Mouse (Mus musculus) liver, embryonic 12.5 days (tissue): ENCODE data around the gene Frem3. TPM values are rescaled to one million over a fixed set of nuclear protein-coding genes. Genes with fewer than 3 reads are reported as not detected.

ENCODE experiments used
- ATAC-seq: fragments of 200-750 bp; cut with Nextera tagmentation; 2 replicates; pipeline ENCODE4 v1.8.0; 2017; ENCODE audit warnings: moderate number of reproducible peaks, mild to moderate bottlenecking, moderate library complexity
- H3K27ac ChIP-seq: fragments of 300-500 bp; sonication (generic); 2 replicates; pipeline ENCODE4 v1.5.1; 2016; ENCODE audit warnings: mild to moderate bottlenecking
- H3K27me3 ChIP-seq: fragments of 300-500 bp; sonication (generic); replicated peaks from 2 replicates; pipeline ENCODE4 v1.6.1; 2016; ENCODE audit warnings: mild to moderate bottlenecking, moderate library complexity
- H3K36me3 ChIP-seq: fragments of 300-500 bp; sonication (generic); 2 replicates; pipeline ENCODE4 v1.6.1; 2016; ENCODE audit warnings: mild to moderate bottlenecking, moderate library complexity
- H3K4me1 ChIP-seq: fragments of 300-500 bp; sonication (generic); 2 replicates; pipeline ENCODE4 v1.6.1; 2016
- H3K4me2 ChIP-seq: fragments of 300-500 bp; sonication (generic); 2 replicates; pipeline ENCODE4 v1.6.1; 2016; ENCODE audit warnings: mild to moderate bottlenecking, moderate library complexity
- H3K4me3 ChIP-seq: fragments of 300-500 bp; sonication (generic); 2 replicates; pipeline ENCODE4 v1.5.1; 2016; ENCODE audit warnings: mild to moderate bottlenecking, moderate library complexity
- H3K9ac ChIP-seq: fragments of 300-500 bp; sonication (generic); 2 replicates; pipeline ENCODE4 v1.6.1; 2016; ENCODE audit warnings: mild to moderate bottlenecking, moderate library complexity
- H3K9me3 ChIP-seq: fragments of 300-500 bp; sonication (generic); replicated peaks from 2 replicates; pipeline ENCODE4 v1.6.1; 2016; ENCODE audit warnings: mild to moderate bottlenecking, moderate library complexity
- WGBS: fragments of 180-500 bp; shearing (Covaris S2); methylation state at CpG from one replicate; pipeline ENCODE4 v1.1.7; 2016; ENCODE audit not compliant: insufficient replicate concordance; 5-methylcytosine and 5-hydroxymethylcytosine counted together
- polyA plus RNA-seq: library from polyadenylated mRNA; unstranded; fragments of >200 nt; fragmentation: Nextera tagmentation; extraction: Ambion mirVana; gene quantifications from 2 replicates; pipeline ENCODE4 v1.2.1, GENCODE M21; 2016

Gene Frem3
- polyA plus RNA-seq, 1 experiment from 2014 or later, result 0.13 TPM

GRCm38 (mm10) chr8:80611441-80611751, 516 bp downstream of the Frem3 start:
- Histone ChIP-seq H3K4me3 (no peak overlapping the region), H3K27me3 (peaks cover 52% of the 10 kb centered on the region), H3K27ac (no peak overlapping the region), H3K4me1 (peaks cover 5% of the 10 kb centered on the region; the same call in 1 of the 2 replicates), H3K36me3 (no peaks in the 10 kb centered on the region), H3K9ac (no peak overlapping the region), H3K4me2 (peak overlapping the region; percentile 29), H3K9me3 (no peaks in the 10 kb centered on the region)
- 6% methylated on average over 12 of the region's 12 CpGs for WGBS
- no peak for ATAC-seq

- Histone ChIP-seq H3K27me3 (no peaks in the 10 kb centered on the region; the same call in 1 of the 2 replicates), H3K4me2 (no peak overlapping the region), H3K36me3 (no peaks in the 10 kb centered on the region), H3K4me3 (no peak overlapping the region), H3K4me1 (no peaks in the 10 kb centered on the region), H3K27ac (no peak overlapping the region), H3K9me3 (no peaks in the 10 kb centered on the region), H3K9ac (no peak overlapping the region)
- ATAC-seq, result no peak
- WGBS, result 43% methylated on average over 3 of the region's 3 CpGs
These were observed 8.9 kb downstream of the Frem3 start for GRCm38 (mm10) chr8:80619787-80620186.

GRCm38 (mm10) chr8:80647394-80647793, 36.5 kb downstream of the Frem3 start:
- Histone ChIP-seq H3K27ac (no peak overlapping the region), H3K4me3 (no peak overlapping the region), H3K9me3 (no peaks in the 10 kb centered on the region), H3K4me2 (no peak overlapping the region), H3K9ac (no peak overlapping the region), H3K36me3 (no peaks in the 10 kb centered on the region), H3K27me3 (no peaks in the 10 kb centered on the region), H3K4me1 (no peaks in the 10 kb centered on the region)
- 60% methylated on average over 6 of the region's 6 CpGs for WGBS
- no peak for ATAC-seq

- no peaks in the 10 kb centered on the region for H3K36me3 ChIP-seq
- 0 out of 2 replicates have a peak overlapping the region, but pooled peaks have one; percentile 39 for H3K9ac ChIP-seq
- H3K27me3 ChIP-seq, result no peaks in the 10 kb centered on the region
- 10% methylated on average over 4 of the region's 4 CpGs for WGBS
- ATAC-seq, result peak; percentile 53; the same call in 1 of the 2 replicates
- peaks cover 42% of the 10 kb centered on the region for H3K4me1 ChIP-seq
- no peak overlapping the region for H3K4me2 ChIP-seq
- H3K27ac ChIP-seq, result peak overlapping the region; percentile 43
- no peak overlapping the region for H3K4me3 ChIP-seq
- H3K9me3 ChIP-seq, result no peaks in the 10 kb centered on the region
These were observed 46.8 kb downstream of the Frem3 start for GRCm38 (mm10) chr8:80657639-80658038.

GRCm38 (mm10) chr8:80661055-80661454, 50.2 kb downstream of the Frem3 start:
- peak overlapping the region; percentile 42 for H3K4me2 ChIP-seq
- H3K9ac ChIP-seq, result no peak overlapping the region
- peaks cover 42% of the 10 kb centered on the region for H3K4me1 ChIP-seq
- H3K4me3 ChIP-seq, result no peak overlapping the region
- peak; percentile 91 for ATAC-seq
- no peaks in the 10 kb centered on the region for H3K9me3 ChIP-seq
- no peaks in the 10 kb centered on the region for H3K36me3 ChIP-seq
- WGBS, result 6% methylated on average over 4 of the region's 4 CpGs
- H3K27me3 ChIP-seq, result no peaks in the 10 kb centered on the region
- peak overlapping the region; percentile 71 for H3K27ac ChIP-seq

- no peak for ATAC-seq
- Histone ChIP-seq H3K4me3 (no peak overlapping the region), H3K9me3 (no peaks in the 10 kb centered on the region), H3K4me1 (peaks cover 32% of the 10 kb centered on the region), H3K4me2 (no peak overlapping the region), H3K36me3 (no peaks in the 10 kb centered on the region), H3K27me3 (no peaks in the 10 kb centered on the region), H3K9ac (no peak overlapping the region), H3K27ac (no peak overlapping the region)
- 21% methylated on average over 3 of the region's 3 CpGs for WGBS
These were observed 52.6 kb downstream of the Frem3 start for GRCm38 (mm10) chr8:80663476-80663875.

- Histone ChIP-seq H3K27me3 (0 out of 2 replicates have a peak, but pooled peaks cover 6% of the 10 kb centered on the region), H3K4me1 (peaks cover 20% of the 10 kb centered on the region), H3K4me2 (no peak overlapping the region), H3K9me3 (no peaks in the 10 kb centered on the region), H3K4me3 (no peak overlapping the region), H3K9ac (no peak overlapping the region), H3K27ac (no peak overlapping the region), H3K36me3 (no peaks in the 10 kb centered on the region)
- ATAC-seq, result no peak
- WGBS, result 56% methylated on average over 17 of the region's 17 CpGs
These were observed 58.5 kb downstream of the Frem3 start for GRCm38 (mm10) chr8:80669277-80669901.

GRCm38 (mm10) chr8:80682594-80682993, 71.7 kb downstream of the Frem3 start:
- H3K36me3 ChIP-seq, result no peaks in the 10 kb centered on the region
- H3K4me2 ChIP-seq, result no peak overlapping the region
- H3K27ac ChIP-seq, result peak overlapping the region; percentile 50; the same call in 1 of the 2 replicates
- H3K27me3 ChIP-seq, result no peaks in the 10 kb centered on the region
- WGBS, result 35% methylated on average over 5 of the region's 5 CpGs
- H3K9me3 ChIP-seq, result no peaks in the 10 kb centered on the region
- H3K9ac ChIP-seq, result no peak overlapping the region
- peaks cover 56% of the 10 kb centered on the region for H3K4me1 ChIP-seq
- no peak overlapping the region for H3K4me3 ChIP-seq
- peak; percentile 45 for ATAC-seq

- WGBS, result 21% methylated on average over 5 of the region's 5 CpGs
- H3K4me2 ChIP-seq, result peak overlapping the region; percentile 34
- H3K9ac ChIP-seq, result peak overlapping the region; percentile 18; the same call in 1 of the 2 replicates
- H3K36me3 ChIP-seq, result no peaks in the 10 kb centered on the region
- peak; percentile 85 for ATAC-seq
- H3K27ac ChIP-seq, result peak overlapping the region; percentile 66
- H3K27me3 ChIP-seq, result no peaks in the 10 kb centered on the region
- H3K9me3 ChIP-seq, result no peaks in the 10 kb centered on the region
- peaks cover 66% of the 10 kb centered on the region for H3K4me1 ChIP-seq
- no peak overlapping the region for H3K4me3 ChIP-seq
These were observed 73.0 kb downstream of the Frem3 start for GRCm38 (mm10) chr8:80683756-80684335.

- ATAC-seq, result peak; percentile 86
- WGBS, result 19% methylated on average over 4 of the region's 4 CpGs
- Histone ChIP-seq H3K27me3 (no peaks in the 10 kb centered on the region), H3K9me3 (no peaks in the 10 kb centered on the region), H3K4me3 (no peak overlapping the region), H3K9ac (no peak overlapping the region), H3K4me2 (peak overlapping the region; percentile 9; the same call in 1 of the 2 replicates), H3K36me3 (no peaks in the 10 kb centered on the region), H3K27ac (peak overlapping the region; percentile 49; the same call in 1 of the 2 replicates), H3K4me1 (peaks cover 52% of the 10 kb centered on the region)
These were observed 77.3 kb downstream of the Frem3 start for GRCm38 (mm10) chr8:80688141-80688540.

- H3K27ac ChIP-seq, result no peak overlapping the region
- H3K4me3 ChIP-seq, result no peak overlapping the region
- H3K4me2 ChIP-seq, result no peak overlapping the region
- H3K36me3 ChIP-seq, result peaks cover 87% of the 10 kb centered on the region
- no peak overlapping the region for H3K9ac ChIP-seq
- ATAC-seq, result no peak; the same call in 1 of the 2 replicates
- no peaks in the 10 kb centered on the region for H3K27me3 ChIP-seq
- WGBS, result 74% methylated on average over 4 of the region's 4 CpGs
- H3K9me3 ChIP-seq, result no peaks in the 10 kb centered on the region
- H3K4me1 ChIP-seq, result no peaks in the 10 kb centered on the region
These were observed 100.0 kb downstream of the Frem3 start for GRCm38 (mm10) chr8:80710670-80711400.

GRCm38 (mm10) chr8:80714461-80714860, 103.6 kb downstream of the Frem3 start:
- Histone ChIP-seq H3K9me3 (no peaks in the 10 kb centered on the region), H3K4me1 (no peaks in the 10 kb centered on the region), H3K4me2 (no peak overlapping the region), H3K36me3 (peaks cover 85% of the 10 kb centered on the region), H3K4me3 (no peak overlapping the region), H3K27me3 (no peaks in the 10 kb centered on the region), H3K27ac (no peak overlapping the region), H3K9ac (no peak overlapping the region)
- no peak for ATAC-seq
- WGBS, result 81% methylated on average over 1 of the region's 1 CpGs
